Mouse (Mus musculus) liver, adult (tissue): ENCODE results near the gene Homer1.

Source experiments
- GATA4 ChIP-seq: IDR thresholded peaks from 2 replicates; pipeline ENCODE4 v1.6.1; 2014; ENCODE audit warnings: mild to moderate bottlenecking, low read length; ENCODE audit not compliant: insufficient replicate concordance

Homer1 gene

GRCm38 (mm10) chr13:93415055-93415454 is 115.6 kb downstream of the Homer1 start:
- TF ChIP-seq GATA4: no peak

- TF ChIP-seq GATA4: no peak
Observed at GRCm38 (mm10) chr13:93418292-93418691, 118.9 kb downstream of the Homer1 start.

GRCm38 (mm10) chr13:93419779-93420178 is 120.3 kb downstream of the Homer1 start:
- TF ChIP-seq GATA4: no peak

DNA sequence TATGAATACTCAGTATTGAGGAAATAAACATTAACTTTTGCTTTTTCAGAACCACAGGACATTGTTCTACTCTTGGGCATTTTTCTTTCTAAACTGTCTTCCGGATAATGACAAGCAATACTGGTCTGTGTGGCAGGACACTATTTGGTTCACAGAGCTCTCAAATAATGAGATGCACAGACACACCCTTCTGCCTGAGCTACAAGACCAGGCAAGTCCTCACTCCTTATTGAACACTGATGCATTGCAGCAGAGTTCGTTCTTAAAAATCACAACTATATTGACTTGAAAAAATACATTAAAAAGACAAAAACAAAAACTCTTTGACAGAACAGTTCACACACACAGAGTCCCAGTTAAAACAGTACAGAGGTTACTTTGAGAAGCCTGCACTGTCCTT is 123.8 kb downstream of the Homer1 start:
- TF ChIP-seq GATA4: no peak

GRCm38 (mm10) chr13:93427920-93428876 is 128.8 kb downstream of the Homer1 start:
- TF ChIP-seq GATA4: no peak

GRCm38 (mm10) chr13:93429205-93429604 is 129.8 kb downstream of the Homer1 start:
- no peak for TF ChIP-seq GATA4

DNA sequence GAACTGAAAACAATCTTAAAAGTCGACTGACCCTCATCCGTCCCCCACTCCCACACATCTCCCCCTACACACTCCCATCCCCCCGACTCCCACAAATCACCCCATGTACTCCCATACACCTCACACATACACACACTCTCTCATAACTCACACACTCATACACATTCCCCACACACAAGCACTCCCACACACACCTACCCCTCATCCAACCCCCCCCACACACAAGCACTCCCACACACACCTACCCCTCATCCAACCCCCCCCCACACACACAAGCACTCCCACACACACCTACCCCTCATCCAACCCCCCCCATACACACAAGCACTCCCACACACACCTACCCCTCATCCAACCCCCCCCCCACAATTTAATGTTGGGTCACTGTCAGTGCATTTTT is 140.7 kb downstream of the Homer1 start:
- no peak for TF ChIP-seq GATA4

DNA sequence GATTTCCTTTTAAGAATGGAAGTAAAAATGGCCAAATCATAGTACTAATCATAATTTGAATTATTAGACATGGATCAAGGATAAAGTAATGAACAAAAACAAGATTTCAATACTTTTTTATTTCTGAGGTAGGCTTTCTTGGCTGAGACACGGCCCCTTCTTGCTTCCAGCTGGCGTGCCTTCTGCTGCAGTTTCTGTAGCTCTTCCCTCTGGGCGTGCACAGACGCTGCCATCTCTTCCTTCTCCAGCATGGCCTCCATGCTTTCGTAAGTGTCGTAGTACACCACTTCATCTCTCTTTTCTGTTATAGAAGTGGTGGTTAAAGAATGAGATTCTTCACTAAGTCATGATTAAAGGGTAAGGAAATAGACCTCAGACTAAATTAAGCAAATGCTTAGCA is 153.8 kb downstream of the Homer1 start:
- no peak for TF ChIP-seq GATA4
